Mouse (Mus musculus) liver, embryonic 12.5 days (tissue): ENCODE data around the gene Gm21885. TPM values are rescaled to one million over a fixed set of nuclear protein-coding genes. Genes with fewer than 3 reads are reported as not detected.
A peak's percentile ranks its signal among the peaks of the same experiment; 100 is the strongest.

Experiments
- ATAC-seq: fragments of 200-750 bp; cut with Nextera tagmentation; 2 replicates; pipeline ENCODE4 v1.8.0; 2017; ENCODE audit warnings: moderate number of reproducible peaks, mild to moderate bottlenecking, moderate library complexity
- H3K27ac ChIP-seq: fragments of 300-500 bp; sonication (generic); 2 replicates; pipeline ENCODE4 v1.5.1; 2016; ENCODE audit warnings: mild to moderate bottlenecking
- H3K27me3 ChIP-seq: fragments of 300-500 bp; sonication (generic); replicated peaks from 2 replicates; pipeline ENCODE4 v1.6.1; 2016; ENCODE audit warnings: mild to moderate bottlenecking, moderate library complexity
- H3K36me3 ChIP-seq: fragments of 300-500 bp; sonication (generic); 2 replicates; pipeline ENCODE4 v1.6.1; 2016; ENCODE audit warnings: mild to moderate bottlenecking, moderate library complexity
- H3K4me1 ChIP-seq: fragments of 300-500 bp; sonication (generic); 2 replicates; pipeline ENCODE4 v1.6.1; 2016
- H3K4me2 ChIP-seq: fragments of 300-500 bp; sonication (generic); 2 replicates; pipeline ENCODE4 v1.6.1; 2016; ENCODE audit warnings: mild to moderate bottlenecking, moderate library complexity
- H3K4me3 ChIP-seq: fragments of 300-500 bp; sonication (generic); 2 replicates; pipeline ENCODE4 v1.5.1; 2016; ENCODE audit warnings: mild to moderate bottlenecking, moderate library complexity
- H3K9ac ChIP-seq: fragments of 300-500 bp; sonication (generic); 2 replicates; pipeline ENCODE4 v1.6.1; 2016; ENCODE audit warnings: mild to moderate bottlenecking, moderate library complexity
- H3K9me3 ChIP-seq: fragments of 300-500 bp; sonication (generic); replicated peaks from 2 replicates; pipeline ENCODE4 v1.6.1; 2016; ENCODE audit warnings: mild to moderate bottlenecking, moderate library complexity
- WGBS: fragments of 180-500 bp; shearing (Covaris S2); methylation state at CpG from one replicate; pipeline ENCODE4 v1.1.7; 2016; ENCODE audit not compliant: insufficient replicate concordance; 5-methylcytosine and 5-hydroxymethylcytosine counted together
- polyA plus RNA-seq: library from polyadenylated mRNA; unstranded; fragments of >200 nt; fragmentation: Nextera tagmentation; extraction: Ambion mirVana; gene quantifications from 2 replicates; pipeline ENCODE4 v1.2.1, GENCODE M21; 2016

The Gm21885 gene
- polyA plus RNA-seq, 1 experiment from 2014 or later, result not detected

GRCm38 (mm10) chr11:94323271-94323925, 41.7 kb downstream of the Gm21885 start:
- WGBS, result 79% methylated on average over 5 of the region's 5 CpGs
- Histone ChIP-seq H3K4me2 (no peak overlapping the region), H3K4me1 (peaks cover 51% of the 10 kb centered on the region), H3K9ac (no peak overlapping the region), H3K4me3 (no peak overlapping the region), H3K27me3 (peaks cover 6% of the 10 kb centered on the region), H3K9me3 (no peaks in the 10 kb centered on the region), H3K27ac (peak overlapping the region; percentile 97; the same call in 1 of the 2 replicates), H3K36me3 (peaks cover 16% of the 10 kb centered on the region)
- no peak for ATAC-seq

- Histone ChIP-seq H3K4me2 (no peak overlapping the region), H3K27ac (no peak overlapping the region), H3K4me3 (no peak overlapping the region), H3K36me3 (peaks cover 5% of the 10 kb centered on the region; the same call in 1 of the 2 replicates), H3K9me3 (no peaks in the 10 kb centered on the region), H3K9ac (no peak overlapping the region), H3K4me1 (peaks cover 52% of the 10 kb centered on the region), H3K27me3 (peaks cover 6% of the 10 kb centered on the region)
- WGBS, result 78% methylated on average over 5 of the region's 5 CpGs
- ATAC-seq, result no peak
Measured at GRCm38 (mm10) chr11:94324618-94325017, 42.9 kb downstream of the Gm21885 start.

GRCm38 (mm10) chr11:94326961-94327411, 45.3 kb downstream of the Gm21885 start:
- H3K9ac ChIP-seq, result no peak overlapping the region
- peak overlapping the region; percentile 72; the same call in 1 of the 2 replicates for H3K4me3 ChIP-seq
- no peaks in the 10 kb centered on the region for H3K36me3 ChIP-seq
- no peak overlapping the region for H3K27ac ChIP-seq
- H3K27me3 ChIP-seq, result peaks cover 6% of the 10 kb centered on the region
- no peaks in the 10 kb centered on the region for H3K9me3 ChIP-seq
- peak overlapping the region; percentile 96 for H3K4me2 ChIP-seq
- ATAC-seq, result no peak
- peaks cover 58% of the 10 kb centered on the region for H3K4me1 ChIP-seq
- 19% methylated on average over 10 of the region's 10 CpGs for WGBS

- no peaks in the 10 kb centered on the region for H3K9me3 ChIP-seq
- H3K36me3 ChIP-seq, result no peaks in the 10 kb centered on the region
- H3K4me3 ChIP-seq, result peak within 1 kb of the TSS; percentile 72
- ATAC-seq, result peak; percentile 89
- peak within 1 kb of the TSS; percentile 96 for H3K4me2 ChIP-seq
- peak within 1 kb of the TSS; percentile 90 for H3K27ac ChIP-seq
- H3K27me3 ChIP-seq, result peaks cover 6% of the 10 kb centered on the region
- WGBS, result 2% methylated on average over 66 of the region's 78 CpGs
- peak within 1 kb of the TSS; percentile 83 for H3K9ac ChIP-seq
- H3K4me1 ChIP-seq, result peaks cover 59% of the 10 kb centered on the region
Measured at GRCm38 (mm10) chr11:94327693-94328643, 46.3 kb downstream of the Gm21885 start, which contains the start of gene Ankrd40. TSS of gene Ankrd40 (plus strand) at chr11:94328001.

- H3K27me3 ChIP-seq, result peaks cover 6% of the 10 kb centered on the region
- H3K27ac ChIP-seq, result peak overlapping the region; percentile 90
- H3K9me3 ChIP-seq, result no peaks in the 10 kb centered on the region
- WGBS, result 6% methylated on average over 10 of the region's 10 CpGs
- no peak for ATAC-seq
- peak overlapping the region; percentile 83 for H3K9ac ChIP-seq
- peak overlapping the region; percentile 96 for H3K4me2 ChIP-seq
- peaks cover 61% of the 10 kb centered on the region for H3K4me1 ChIP-seq
- H3K4me3 ChIP-seq, result peak overlapping the region; percentile 72
- H3K36me3 ChIP-seq, result no peaks in the 10 kb centered on the region
Measured at GRCm38 (mm10) chr11:94328644-94329025, 47.0 kb downstream of the Gm21885 start.

GRCm38 (mm10) chr11:94329270-94329891, 47.7 kb downstream of the Gm21885 start:
- WGBS, result 56% methylated on average over 4 of the region's 4 CpGs
- peaks cover 6% of the 10 kb centered on the region for H3K27me3 ChIP-seq
- peaks cover 68% of the 10 kb centered on the region for H3K4me1 ChIP-seq
- no peak for ATAC-seq
- H3K36me3 ChIP-seq, result peaks cover 1% of the 10 kb centered on the region
- no peak overlapping the region for H3K27ac ChIP-seq
- peak overlapping the region; percentile 96; the same call in 1 of the 2 replicates for H3K4me2 ChIP-seq
- no peak overlapping the region for H3K4me3 ChIP-seq
- H3K9me3 ChIP-seq, result no peaks in the 10 kb centered on the region
- no peak overlapping the region for H3K9ac ChIP-seq

- H3K9me3 ChIP-seq, result no peaks in the 10 kb centered on the region
- H3K9ac ChIP-seq, result no peak overlapping the region
- WGBS, result 85% methylated on average over 3 of the region's 3 CpGs
- no peak overlapping the region for H3K27ac ChIP-seq
- H3K36me3 ChIP-seq, result peaks cover 7% of the 10 kb centered on the region
- peaks cover 74% of the 10 kb centered on the region for H3K4me1 ChIP-seq
- H3K27me3 ChIP-seq, result peaks cover 6% of the 10 kb centered on the region; the same call in 1 of the 2 replicates
- H3K4me2 ChIP-seq, result no peak overlapping the region
- no peak for ATAC-seq
- no peak overlapping the region for H3K4me3 ChIP-seq
Measured at GRCm38 (mm10) chr11:94330211-94330610, 48.5 kb downstream of the Gm21885 start.

GRCm38 (mm10) chr11:94332726-94333125, 51.1 kb downstream of the Gm21885 start:
- 87% methylated on average over 6 of the region's 6 CpGs for WGBS

GRCm38 (mm10) chr11:94334386-94334968, 52.8 kb downstream of the Gm21885 start:
- 66% methylated on average over 8 of the region's 8 CpGs for WGBS
- Histone ChIP-seq H3K4me2 (peak overlapping the region; percentile 60), H3K27ac (peak overlapping the region; percentile 86), H3K27me3 (no peaks in the 10 kb centered on the region), H3K36me3 (peaks cover 38% of the 10 kb centered on the region), H3K9ac (peak overlapping the region; percentile 32), H3K9me3 (no peaks in the 10 kb centered on the region), H3K4me3 (peak overlapping the region; percentile 17; the same call in 1 of the 2 replicates), H3K4me1 (peaks cover 65% of the 10 kb centered on the region)
- peak; percentile 99 for ATAC-seq

More at GRCm38 (mm10) chr11:94332726-94333125, 51.1 kb downstream of the Gm21885 start:
- no peak overlapping the region for H3K4me3 ChIP-seq
- H3K9ac ChIP-seq, result no peak overlapping the region
- H3K4me2 ChIP-seq, result no peak overlapping the region
- ATAC-seq, result no peak
- no peaks in the 10 kb centered on the region for H3K9me3 ChIP-seq
- peak overlapping the region; percentile 15; the same call in 1 of the 2 replicates for H3K27ac ChIP-seq
- peaks cover 70% of the 10 kb centered on the region for H3K4me1 ChIP-seq
- H3K27me3 ChIP-seq, result no peaks in the 10 kb centered on the region
- H3K36me3 ChIP-seq, result peaks cover 21% of the 10 kb centered on the region
